Mouse (Mus musculus) embryonic facial prominence, embryonic 11.5 days (tissue): ENCODE results near the gene Phrf1. TPM values are rescaled to one million over a fixed set of nuclear protein-coding genes. Genes with fewer than 3 reads are reported as not detected.
"Not testable (repeated sequence)": the region's sequence is repeated elsewhere in the genome, so short reads cannot be mapped to it uniquely, and the experiment has no call there.

Source experiments
- ATAC-seq: fragments of 200-750 bp; cut with Nextera tagmentation; replicated peaks from 2 replicates; pipeline ENCODE4 v1.8.0; 2017; ENCODE audit warnings: low read depth; ENCODE audit not compliant: insufficient number of reproducible peaks, low FRiP score, low TSS enrichment
- DNase-seq: peaks from one replicate; pipeline ENCODE4 v3.0.0-alpha.2; 2015; ENCODE audit warnings: low spot score
- H3K27ac ChIP-seq: fragments of 300-500 bp; sonication (generic); replicated peaks from 2 replicates; pipeline ENCODE4 v1.5.1; 2014; ENCODE audit warnings: mild to moderate bottlenecking, low read depth, low read length, control low read depth
- H3K27me3 ChIP-seq: fragments of 300-500 bp; sonication (generic); 2 replicates; pipeline ENCODE4 v1.6.1; 2014; ENCODE audit warnings: mild to moderate bottlenecking, low read length, moderate library complexity, mixed read lengths; ENCODE audit not compliant: control insufficient read depth, insufficient read depth
- H3K36me3 ChIP-seq: fragments of 300-500 bp; sonication (generic); replicated peaks from 2 replicates; pipeline ENCODE4 v1.6.1; 2014; ENCODE audit warnings: low read depth, mild to moderate bottlenecking, low read length, moderate library complexity, mixed read lengths; ENCODE audit not compliant: control insufficient read depth, insufficient read depth
- H3K4me1 ChIP-seq: fragments of 300-500 bp; sonication (generic); 2 replicates; pipeline ENCODE4 v1.6.1; 2014; ENCODE audit warnings: low read length, mixed read lengths; ENCODE audit not compliant: control insufficient read depth, insufficient read depth
- H3K4me2 ChIP-seq: fragments of 300-500 bp; sonication (generic); 2 replicates; pipeline ENCODE4 v1.6.1; 2014; ENCODE audit warnings: low read depth, mild to moderate bottlenecking, control low read depth, low read length, moderate library complexity
- H3K4me3 ChIP-seq: fragments of 300-500 bp; sonication (generic); 2 replicates; pipeline ENCODE4 v1.5.1; 2014; ENCODE audit warnings: low read depth, low read length, control low read depth
- H3K9ac ChIP-seq: fragments of 300-500 bp; sonication (generic); replicated peaks from 2 replicates; pipeline ENCODE4 v1.6.1; 2014; ENCODE audit warnings: mild to moderate bottlenecking, control low read depth, low read length
- H3K9me3 ChIP-seq: fragments of 300-500 bp; sonication (generic); replicated peaks from 2 replicates; pipeline ENCODE4 v1.6.1; 2016; ENCODE audit warnings: mild to moderate bottlenecking, low read length, inconsistent platforms, mixed read lengths; ENCODE audit not compliant: control insufficient read depth
- WGBS: fragments of 180-500 bp; shearing (Covaris S2); extraction: QIAGEN DNeasy Blood & Tissue Kit; methylation state at CpG from one replicate; pipeline ENCODE4 v1.1.7; 2014; 5-methylcytosine and 5-hydroxymethylcytosine counted together
- polyA plus RNA-seq: library from polyadenylated mRNA; unstranded; fragments of >200 nt; fragmentation: Nextera tagmentation; extraction: Ambion mirVana; gene quantifications from 2 replicates; pipeline ENCODE4 v1.2.1, GENCODE M21; 2014

The Phrf1 gene
- polyA plus RNA-seq, 1 experiment from 2014 or later = 63.4 TPM

DNA sequence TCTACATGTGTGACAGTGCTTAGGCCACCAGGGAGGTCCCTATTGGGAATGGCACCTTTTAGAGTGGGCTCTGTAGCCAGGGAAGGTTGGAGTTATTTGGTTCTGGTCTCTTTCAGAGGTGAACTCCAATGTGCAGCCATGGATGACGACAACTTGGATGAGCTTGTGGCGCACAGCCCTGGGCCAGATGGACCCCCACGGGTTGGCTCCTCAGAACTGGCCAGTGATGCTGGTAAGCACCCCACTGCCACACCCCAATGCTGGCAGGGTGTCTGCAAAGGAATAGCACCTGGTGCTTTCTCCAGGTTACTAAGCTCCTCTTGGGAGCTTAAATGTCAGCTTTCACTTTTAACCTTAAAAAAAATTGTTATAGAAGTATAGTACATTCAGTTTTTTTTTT lies 2.5 kb downstream of the Phrf1 start:
- no peak for DNase-seq
- WGBS = 86% methylated on average over 3 of the region's 3 CpGs
- Histone ChIP-seq H3K36me3 (peaks cover 11% of the 10 kb centered on the region), H3K4me3 (no peak overlapping the region), H3K4me1 (no peaks in the 10 kb centered on the region), H3K9me3 (no peaks in the 10 kb centered on the region), H3K4me2 (no peak overlapping the region), H3K27me3 (no peaks in the 10 kb centered on the region), H3K9ac (no peak overlapping the region), H3K27ac (no peak overlapping the region)
- ATAC-seq = no peak

DNA sequence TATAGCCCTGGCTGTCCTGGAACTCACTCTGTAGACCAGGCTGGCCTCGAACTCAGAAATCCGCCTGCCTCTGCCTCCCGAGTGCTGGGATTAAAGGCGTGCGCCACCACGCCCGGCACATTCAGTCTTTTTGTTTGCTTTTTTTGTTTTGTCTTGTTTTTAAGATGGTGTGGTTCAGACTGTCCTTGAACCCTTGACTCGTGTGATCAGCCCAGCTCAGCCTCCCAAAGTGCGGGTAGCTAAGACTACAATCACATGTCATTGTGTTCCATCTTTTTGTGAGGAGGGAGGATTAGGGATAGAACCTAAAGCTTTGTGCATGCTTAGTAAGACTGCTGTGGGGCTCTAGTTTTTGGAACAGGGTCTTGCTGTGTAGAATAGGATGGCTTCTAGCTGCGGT lies 3.0 kb downstream of the Phrf1 start:
- ATAC-seq (no peak), DNase-seq (no peak)
- Histone ChIP-seq H3K4me3 (no peak overlapping the region), H3K4me1 (no peaks in the 10 kb centered on the region), H3K9ac (no peak overlapping the region), H3K9me3 (no peaks in the 10 kb centered on the region), H3K27me3 (no peaks in the 10 kb centered on the region), H3K27ac (no peak overlapping the region), H3K36me3 (peaks cover 11% of the 10 kb centered on the region), H3K4me2 (no peak overlapping the region)
- WGBS = 94% methylated on average over 8 of the region's 10 CpGs

DNA sequence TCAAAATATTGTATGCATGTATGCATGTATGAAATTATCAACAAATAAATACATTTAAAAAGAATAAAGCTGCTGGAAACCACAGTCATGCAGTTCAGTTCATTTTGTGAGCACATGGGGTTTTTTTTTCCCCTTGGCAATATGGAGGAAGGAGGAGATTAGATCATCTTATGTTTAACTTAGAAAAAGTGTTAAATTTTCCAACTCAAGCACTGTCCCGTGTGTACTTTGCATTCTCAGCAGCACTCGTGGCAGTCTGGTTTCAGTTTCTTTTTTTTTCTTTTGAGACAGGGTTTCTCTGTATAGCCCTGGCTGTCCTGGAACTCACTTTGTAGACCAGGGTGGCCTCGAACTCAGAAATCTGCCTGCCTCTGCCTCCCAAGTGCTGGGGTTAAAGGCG lies 21.9 kb downstream of the Phrf1 start:
- H3K4me1 ChIP-seq, DNase-seq, H3K9ac ChIP-seq, ATAC-seq, H3K4me2 ChIP-seq, H3K27ac ChIP-seq, H3K4me3 ChIP-seq, H3K27me3 ChIP-seq, H3K9me3 ChIP-seq: not testable (repeated sequence)
- peaks cover 16% of the 10 kb centered on the region for H3K36me3 ChIP-seq
- 94% methylated on average over 4 of the region's 4 CpGs for WGBS

DNA sequence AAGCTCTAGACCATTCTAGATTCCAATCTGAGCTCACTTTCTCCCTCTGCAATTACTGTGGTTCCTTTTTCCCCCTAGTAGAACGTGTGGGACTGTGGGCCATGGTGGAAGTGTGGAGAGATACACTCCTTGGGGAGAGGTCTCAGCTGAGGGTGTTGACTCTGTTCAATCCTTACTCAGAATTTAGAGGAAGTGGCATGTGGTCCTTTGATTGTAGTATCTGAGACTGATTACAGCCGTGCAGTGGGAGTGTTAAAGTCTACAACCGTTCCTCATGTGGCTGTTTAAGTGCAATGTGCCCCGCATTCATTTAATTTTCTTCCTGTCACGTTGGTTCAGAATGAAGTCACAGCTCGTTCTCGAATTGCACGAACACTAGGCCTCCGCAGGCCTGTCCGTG lies 27.6 kb downstream of the Phrf1 start:
- no peaks in the 10 kb centered on the region for H3K27me3 ChIP-seq
- WGBS = 93% methylated on average over 10 of the region's 10 CpGs
- H3K9me3 ChIP-seq = no peaks in the 10 kb centered on the region
- no peak overlapping the region for H3K9ac ChIP-seq
- no peak for ATAC-seq
- no peak overlapping the region for H3K4me2 ChIP-seq
- peaks cover 36% of the 10 kb centered on the region for H3K36me3 ChIP-seq
- DNase-seq = no peak
- H3K4me1 ChIP-seq = no peaks in the 10 kb centered on the region
- no peak overlapping the region for H3K27ac ChIP-seq
- H3K4me3 ChIP-seq = no peak overlapping the region

DNA sequence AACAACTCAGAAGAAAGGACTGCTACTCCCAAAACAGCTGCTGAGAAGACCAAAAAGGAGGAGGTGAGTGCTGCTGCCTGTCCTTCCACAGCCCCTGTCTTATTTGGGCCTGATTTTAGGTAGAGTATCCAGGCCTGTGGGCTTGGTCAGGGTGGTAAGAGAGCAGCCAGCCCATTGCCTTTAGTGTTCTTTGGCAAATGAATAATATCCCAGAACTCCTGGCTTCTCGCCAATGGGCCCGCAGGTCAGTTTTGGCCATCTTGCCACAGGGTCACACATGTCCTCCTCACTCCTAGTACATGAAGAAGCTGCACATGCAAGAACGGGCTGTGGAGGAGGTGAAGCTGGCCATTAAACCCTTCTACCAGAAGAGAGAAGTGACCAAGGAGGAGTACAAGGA lies 32.9 kb downstream of the Phrf1 start:
- Histone ChIP-seq H3K4me3 (no peak overlapping the region), H3K9me3 (no peaks in the 10 kb centered on the region), H3K27ac (no peak overlapping the region), H3K36me3 (peaks cover 52% of the 10 kb centered on the region), H3K9ac (no peak overlapping the region), H3K4me1 (no peaks in the 10 kb centered on the region), H3K27me3 (no peaks in the 10 kb centered on the region), H3K4me2 (no peak overlapping the region)
- ATAC-seq = no peak
- 93% methylated on average over 3 of the region's 3 CpGs for WGBS
- DNase-seq = no peak

DNA sequence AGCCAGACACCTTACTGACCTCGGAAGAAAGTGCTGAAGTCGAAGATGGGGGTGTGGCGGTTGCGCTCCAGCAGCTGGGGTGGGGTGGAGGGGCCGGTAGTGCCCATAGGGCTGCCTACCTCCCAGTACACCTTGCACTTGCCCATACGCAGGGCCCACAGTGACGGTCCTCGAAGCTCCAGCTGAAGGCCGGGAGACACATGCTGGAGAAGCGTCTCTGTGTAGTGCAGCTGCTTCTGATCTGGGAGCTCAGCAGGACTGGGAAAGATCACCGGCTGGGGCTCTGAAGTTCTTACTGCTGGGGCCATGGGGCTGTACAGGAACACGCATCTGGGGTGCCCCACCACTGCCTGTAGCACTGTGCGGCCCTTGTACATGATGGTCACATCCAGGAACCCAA lies 35.1 kb downstream of the Phrf1 start:
- H3K9ac ChIP-seq = no peak overlapping the region
- H3K27me3 ChIP-seq = no peaks in the 10 kb centered on the region
- no peak overlapping the region for H3K27ac ChIP-seq
- H3K9me3 ChIP-seq = no peaks in the 10 kb centered on the region
- H3K4me2 ChIP-seq = no peak overlapping the region
- H3K4me3 ChIP-seq = no peak overlapping the region
- WGBS = 85% methylated on average over 13 of the region's 13 CpGs
- peaks cover 38% of the 10 kb centered on the region for H3K36me3 ChIP-seq
- DNase-seq = no peak
- no peaks in the 10 kb centered on the region for H3K4me1 ChIP-seq
- ATAC-seq = no peak

DNA sequence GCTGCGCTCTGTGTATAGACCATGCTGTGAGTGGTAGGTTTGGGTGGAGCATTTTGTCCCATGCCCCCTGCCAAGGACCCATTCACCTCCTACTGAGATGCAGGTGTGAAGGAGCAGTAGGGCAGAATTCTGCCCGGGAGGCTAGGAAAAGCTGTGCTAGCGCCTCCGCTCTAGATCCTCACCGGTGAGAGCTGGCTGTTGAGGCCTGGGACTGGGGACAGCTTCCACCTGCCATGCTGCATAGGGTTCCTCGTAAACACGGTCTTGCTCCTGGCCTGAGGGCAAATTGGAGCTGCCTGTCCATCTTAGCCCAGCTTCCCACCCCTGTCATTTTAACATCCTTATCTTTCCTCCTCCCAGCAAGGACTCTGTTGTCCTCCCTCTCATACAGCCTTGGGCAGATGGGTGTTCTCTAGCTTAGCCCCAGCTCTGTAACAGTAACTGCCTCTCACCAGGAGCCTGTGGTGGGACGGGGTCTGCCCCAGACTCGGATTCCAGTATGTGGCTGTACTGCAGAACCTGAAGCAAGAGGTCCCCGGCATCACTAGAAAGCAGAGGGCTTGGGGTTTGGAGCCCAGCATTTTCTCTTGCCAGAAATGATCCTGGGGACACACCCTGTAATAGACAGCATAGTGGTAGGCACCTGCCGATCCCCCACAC lies 35.6 kb downstream of the Phrf1 start:
- no peak for ATAC-seq

DNA sequence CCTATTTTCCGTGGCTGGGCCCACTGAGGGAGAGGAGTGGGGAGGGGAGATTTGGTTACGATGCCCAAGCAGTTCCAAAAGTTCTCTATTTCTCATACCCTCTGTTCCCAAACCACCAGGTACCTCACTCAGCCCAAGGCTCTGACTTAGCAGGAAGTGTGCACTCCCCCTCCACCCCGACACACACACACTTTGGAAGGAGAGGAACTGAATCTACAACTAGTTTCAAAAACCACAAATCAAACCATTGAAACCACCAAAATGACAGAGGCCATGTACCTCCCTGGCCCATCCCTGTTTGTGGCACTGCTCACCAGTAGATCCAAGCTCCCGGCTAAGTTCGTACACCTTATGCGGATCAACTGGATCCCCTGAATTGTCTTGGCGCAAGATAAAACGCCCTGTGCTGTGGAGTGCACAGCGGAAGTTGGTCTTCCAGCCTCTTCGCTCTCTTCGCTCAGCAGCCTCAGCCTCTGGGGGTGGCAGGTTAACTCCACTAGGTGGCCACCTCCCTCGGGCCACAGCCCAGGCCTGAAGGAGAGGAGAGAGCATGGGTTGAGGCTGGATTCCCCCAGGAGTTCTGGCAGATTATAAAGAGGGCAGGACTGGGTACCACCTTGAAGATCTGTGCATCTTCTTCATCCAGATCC lies 36.3 kb downstream of the Phrf1 start:
- H3K4me2 ChIP-seq = no peak overlapping the region
- peaks cover 28% of the 10 kb centered on the region for H3K36me3 ChIP-seq
- no peaks in the 10 kb centered on the region for H3K4me1 ChIP-seq
- H3K27me3 ChIP-seq = no peaks in the 10 kb centered on the region
- H3K27ac ChIP-seq = no peak overlapping the region
- WGBS = 44% methylated on average over 12 of the region's 12 CpGs
- no peak overlapping the region for H3K4me3 ChIP-seq
- DNase-seq (peak; percentile 35), ATAC-seq (0 out of 2 replicates have a peak, but pooled peaks have one; percentile 37)
- no peak overlapping the region for H3K9ac ChIP-seq
- H3K9me3 ChIP-seq = no peaks in the 10 kb centered on the region

More for the DNA sequence above, 35.6 kb downstream of the Phrf1 start:
- DNase-seq = no peak
- H3K27ac ChIP-seq = no peak overlapping the region
- H3K36me3 ChIP-seq = peaks cover 34% of the 10 kb centered on the region
- H3K4me2 ChIP-seq = no peak overlapping the region
- H3K4me3 ChIP-seq = no peak overlapping the region
- WGBS = 71% methylated on average over 11 of the region's 11 CpGs
- no peaks in the 10 kb centered on the region for H3K4me1 ChIP-seq
- no peaks in the 10 kb centered on the region for H3K9me3 ChIP-seq
- H3K9ac ChIP-seq = no peak overlapping the region
- no peaks in the 10 kb centered on the region for H3K27me3 ChIP-seq
